Mouse (Mus musculus) spleen, adult 2 months (tissue): ENCODE results near the gene Crkl. TPM values are rescaled to one million over a fixed set of nuclear protein-coding genes. Genes with fewer than 3 reads are reported as not detected.
"Not testable (repeated sequence)": the region's sequence is repeated elsewhere in the genome, so short reads cannot be mapped to it uniquely, and the experiment has no call there.

ENCODE experiments used
- DNase-seq, 2 experiments: peaks; one replicate each; pipeline versions ENCODE4 v3.0.0 to v3.0.0-alpha.2; 2012 to 2021; ENCODE audit warnings: low spot score in 2 of 2, low read depth in 1 of 2
- H3K27ac ChIP-seq: fragments of 200-500 bp; 2 replicates; pipeline ENCODE4 v1.5.1; 2012; ENCODE audit warnings: low read length, inconsistent platforms; ENCODE audit not compliant: insufficient read depth
- H3K27me3 ChIP-seq: fragments of 200-500 bp; 2 replicates; pipeline ENCODE4 v1.6.1; 2012; ENCODE audit warnings: mild to moderate bottlenecking, moderate library complexity, low read length, inconsistent platforms; ENCODE audit not compliant: control insufficient read depth, insufficient read depth
- H3K36me3 ChIP-seq: fragments of 200-500 bp; 2 replicates; pipeline ENCODE4 v1.6.1; 2012; ENCODE audit warnings: mild to moderate bottlenecking, low read length, inconsistent platforms; ENCODE audit not compliant: control insufficient read depth, insufficient read depth
- H3K4me1 ChIP-seq: fragments of 200-500 bp; 2 replicates; pipeline ENCODE4 v1.6.1; 2011; ENCODE audit warnings: inconsistent platforms; ENCODE audit not compliant: control insufficient read depth, insufficient read depth, insufficient read length
- H3K4me3 ChIP-seq: fragments of 200-500 bp; 2 replicates; pipeline ENCODE4 v1.5.1; 2011; ENCODE audit warnings: mild to moderate bottlenecking, inconsistent platforms; ENCODE audit not compliant: insufficient read depth, insufficient read length; ENCODE audit errors: extremely low read depth
- CTCF ChIP-seq: fragments of 200-500 bp; IDR thresholded peaks from 2 replicates; pipeline ENCODE4 v1.5.1; 2011; ENCODE audit warnings: mild to moderate bottlenecking, inconsistent platforms; ENCODE audit not compliant: insufficient read depth, insufficient read length, insufficient replicate concordance; ENCODE audit errors: extremely low read depth
- POLR2A ChIP-seq: fragments of 200-500 bp; IDR thresholded peaks from 2 replicates; pipeline ENCODE4 v1.6.1; 2011; ENCODE audit warnings: low read depth, low read length, inconsistent platforms
- WGBS: fragments of 180-500 bp; shearing (Covaris S2); methylation state at CpG from one replicate; pipeline ENCODE4 v1.1.7; 2018; 5-methylcytosine and 5-hydroxymethylcytosine counted together
- polyA plus RNA-seq: library from polyadenylated mRNA; depleted of rRNA; stranded (reverse); fragments of >200 nt; gene quantifications from 2 replicates; pipeline ENCODE4 v1.2.3, GENCODE M21; 2012

Crkl gene
- polyA plus RNA-seq, 1 experiment: 50.5 TPM

- DNase-seq: no peak
- no peaks in the 10 kb centered on the region for H3K4me1 ChIP-seq
- H3K27ac ChIP-seq: no peak overlapping the region
- no peaks in the 10 kb centered on the region for H3K36me3 ChIP-seq
- H3K4me3 ChIP-seq: no peak overlapping the region
- no peaks in the 10 kb centered on the region for H3K27me3 ChIP-seq
- TF ChIP-seq POLR2A (no peak), CTCF (no peak)
- WGBS: 74% methylated on average over 10 of the region's 10 CpGs
These were observed 47.6 kb downstream of the Crkl start for GRCm38 (mm10) chr16:17499249-17499883.

DNA sequence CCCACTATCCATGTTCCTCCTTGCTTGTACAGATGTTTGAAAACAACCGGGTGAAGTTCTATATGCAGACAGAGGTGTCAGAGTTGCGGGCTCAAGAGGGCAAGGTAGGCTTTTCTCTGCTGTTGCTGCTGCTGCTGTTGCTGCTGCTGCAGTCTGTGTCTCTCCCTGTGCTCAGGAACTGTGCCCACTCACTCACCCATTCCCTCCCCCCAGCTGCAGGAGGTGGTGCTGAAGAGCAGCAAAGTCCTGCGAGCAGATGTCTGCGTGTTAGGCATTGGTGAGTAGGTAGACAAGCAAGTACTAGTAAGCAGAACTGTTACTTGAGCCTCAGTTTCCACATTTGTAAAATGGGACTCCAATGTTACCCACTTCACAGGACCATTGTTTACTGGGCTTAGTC lies 50.9 kb downstream of the Crkl start:
- Histone ChIP-seq H3K4me1 (no peaks in the 10 kb centered on the region), H3K4me3 (no peak overlapping the region), H3K36me3 (no peaks in the 10 kb centered on the region), H3K27me3 (no peaks in the 10 kb centered on the region), H3K27ac (no peak overlapping the region)
- TF ChIP-seq POLR2A: no peak
- TF ChIP-seq CTCF: no peak
- 65% methylated on average over 4 of the region's 4 CpGs for WGBS
- DNase-seq: no peak

DNA sequence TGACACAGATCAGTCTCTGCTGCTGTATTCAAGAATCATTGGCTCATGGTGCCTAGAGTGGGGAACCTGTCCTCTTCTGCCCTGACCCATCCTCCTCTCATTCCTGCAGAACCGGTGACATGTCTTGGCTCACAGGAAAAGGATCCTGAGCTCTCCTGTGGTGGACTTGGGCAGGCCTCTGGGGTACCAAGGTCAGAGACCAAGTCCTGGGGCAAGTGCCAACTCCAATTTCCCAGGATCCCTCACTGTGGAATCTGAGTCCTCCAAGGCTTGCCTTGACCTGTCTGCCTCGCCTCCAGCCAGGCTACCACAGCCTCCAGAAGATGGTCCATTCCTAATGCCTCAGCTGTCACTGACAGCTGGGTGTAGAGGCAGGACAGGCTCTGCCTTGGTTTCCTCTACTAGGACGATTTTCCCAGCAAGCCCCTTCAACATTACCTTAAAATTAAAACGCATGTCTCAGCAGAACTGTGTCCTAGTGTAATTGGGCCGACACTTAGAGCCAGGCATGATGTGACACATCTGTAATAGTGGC lies 55.3 kb downstream of the Crkl start:
- H3K4me3 ChIP-seq: no peak overlapping the region
- 84% methylated on average over 5 of the region's 5 CpGs for WGBS
- no peaks in the 10 kb centered on the region for H3K27me3 ChIP-seq
- peaks cover 5% of the 10 kb centered on the region; the same call in 1 of the 2 replicates for H3K4me1 ChIP-seq
- DNase-seq: no peak
- H3K36me3 ChIP-seq: 0 out of 2 replicates have a peak, but pooled peaks cover 3% of the 10 kb centered on the region
- no peak overlapping the region for H3K27ac ChIP-seq
- TF ChIP-seq POLR2A (no peak), CTCF (no peak)

DNA sequence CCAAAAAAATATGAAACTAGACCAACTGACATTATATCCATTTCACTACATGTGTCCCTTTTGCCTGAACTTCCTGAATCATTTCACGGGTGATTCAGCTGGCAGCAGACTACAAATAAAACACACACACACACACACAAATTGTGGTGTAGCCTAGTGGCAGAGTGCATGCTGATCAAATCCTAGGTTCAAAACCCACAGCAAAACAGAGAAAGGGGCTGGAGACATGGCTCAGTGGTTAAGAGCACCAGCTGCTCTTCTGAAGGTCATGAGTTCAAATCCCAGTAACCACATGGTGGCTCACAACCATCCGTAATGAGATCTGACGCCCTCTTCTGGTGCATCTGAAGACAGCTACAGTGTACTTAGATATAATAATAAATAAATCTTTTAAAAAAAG lies 56.2 kb downstream of the Crkl start:
- not testable (repeated sequence) for H3K4me1 ChIP-seq, H3K27me3 ChIP-seq, DNase-seq, H3K36me3 ChIP-seq
- Histone ChIP-seq H3K4me3 (peak overlapping the region; percentile 79; the same call in 1 of the 2 replicates), H3K27ac (peak overlapping the region; percentile 77; the same call in 1 of the 2 replicates)
- 9% methylated on average over 3 of the region's 3 CpGs for WGBS

GRCm38 (mm10) chr16:17508546-17509239 lies 56.9 kb downstream of the Crkl start, which contains the start of gene Lztr1:
Lztr1 (plus strand) TSS chr16:17508688.
- Histone ChIP-seq H3K4me1 (peaks cover 5% of the 10 kb centered on the region; the same call in 1 of the 2 replicates), H3K27me3 (no peaks in the 10 kb centered on the region), H3K36me3 (peaks cover 6% of the 10 kb centered on the region; the same call in 1 of the 2 replicates), H3K4me3 (peak within 1 kb of the TSS; percentile 79), H3K27ac (peak within 1 kb of the TSS; percentile 77)
- peak; percentile 63 to 83 for DNase-seq
- no peak for TF ChIP-seq CTCF
- peak; percentile 26; the same call in 1 of the 2 replicates for TF ChIP-seq POLR2A
- under 1% methylated on average over 50 of the region's 50 CpGs for WGBS

DNA sequence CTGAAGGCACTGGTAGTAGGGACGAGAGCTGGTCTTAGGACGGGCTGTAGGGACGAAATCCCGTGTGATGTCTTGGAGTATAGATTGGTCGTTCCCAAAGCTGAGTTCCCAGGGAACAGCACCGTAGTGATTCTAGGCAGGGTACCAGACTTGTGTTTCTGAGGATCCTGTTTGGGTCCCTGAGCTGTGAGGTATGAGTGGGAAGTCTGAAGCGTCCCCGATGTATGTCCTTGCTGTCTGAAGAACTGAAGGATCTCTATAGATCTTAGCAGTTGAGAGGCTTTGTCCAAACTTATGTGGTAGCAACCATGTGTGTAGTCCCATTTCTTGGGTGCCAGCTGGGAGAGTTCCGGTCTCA lies 57.4 kb downstream of the Crkl start:
- Histone ChIP-seq H3K36me3 (peaks cover 6% of the 10 kb centered on the region; the same call in 1 of the 2 replicates), H3K4me3 (peak overlapping the region; percentile 79), H3K4me1 (peaks cover 5% of the 10 kb centered on the region; the same call in 1 of the 2 replicates), H3K27ac (peak overlapping the region; percentile 4; the same call in 1 of the 2 replicates), H3K27me3 (no peaks in the 10 kb centered on the region)
- no peak for DNase-seq
- WGBS: 3% methylated on average over 9 of the region's 9 CpGs
- TF ChIP-seq POLR2A: no peak
- TF ChIP-seq CTCF: no peak
